Mouse (Mus musculus) limb, embryonic 11.5 days (tissue): ENCODE results near the gene Acsl6. TPM values are rescaled to one million over a fixed set of nuclear protein-coding genes. Genes with fewer than 3 reads are reported as not detected.

Source experiments
- ATAC-seq: fragments of 200-750 bp; cut with Nextera tagmentation; 2 replicates; pipeline ENCODE4 v1.8.0; 2017; ENCODE audit warnings: low read depth; ENCODE audit not compliant: insufficient number of reproducible peaks, low FRiP score, low TSS enrichment
- DNase-seq: peaks from one replicate; pipeline ENCODE4 v3.0.0-alpha.2; 2015; ENCODE audit warnings: low spot score
- H3K27ac ChIP-seq: fragments of 300-500 bp; sonication (generic); replicated peaks from 2 replicates; pipeline ENCODE4 v1.5.1; 2014; ENCODE audit warnings: low read depth, mild to moderate bottlenecking, low read length
- H3K27me3 ChIP-seq: fragments of 300-500 bp; sonication (generic); 2 replicates; pipeline ENCODE4 v1.6.1; 2014; ENCODE audit warnings: mild to moderate bottlenecking, low read length, mixed read lengths; ENCODE audit not compliant: control insufficient read depth, insufficient read depth
- H3K36me3 ChIP-seq: fragments of 300-500 bp; sonication (generic); 2 replicates; pipeline ENCODE4 v1.6.1; 2014; ENCODE audit warnings: mild to moderate bottlenecking, low read length, moderate library complexity, mixed read lengths; ENCODE audit not compliant: control insufficient read depth, insufficient read depth
- H3K4me1 ChIP-seq: fragments of 300-500 bp; sonication (generic); 2 replicates; pipeline ENCODE4 v1.6.1; 2014; ENCODE audit warnings: low read length, mixed read lengths; ENCODE audit not compliant: control insufficient read depth, insufficient read depth
- H3K4me2 ChIP-seq: fragments of 300-500 bp; sonication (generic); 2 replicates; pipeline ENCODE4 v1.6.1; 2014; ENCODE audit warnings: low read depth, mild to moderate bottlenecking, moderate library complexity; ENCODE audit not compliant: severe bottlenecking
- H3K4me3 ChIP-seq: fragments of 300-500 bp; sonication (generic); 2 replicates; pipeline ENCODE4 v1.5.1; 2014; ENCODE audit warnings: low read depth, low read length
- H3K9ac ChIP-seq: fragments of 300-500 bp; sonication (generic); 2 replicates; pipeline ENCODE4 v1.6.1; 2014; ENCODE audit warnings: mild to moderate bottlenecking, low read length
- H3K9me3 ChIP-seq: fragments of 300-500 bp; sonication (generic); 2 replicates; pipeline ENCODE4 v1.6.1; 2016; ENCODE audit warnings: low read length; ENCODE audit not compliant: control insufficient read depth
- WGBS: fragments of 180-500 bp; shearing (Covaris S2); extraction: QIAGEN DNeasy Blood & Tissue Kit; methylation state at CpG from one replicate; pipeline ENCODE4 v1.1.7; 2014; 5-methylcytosine and 5-hydroxymethylcytosine counted together
- polyA plus RNA-seq: library from polyadenylated mRNA; unstranded; fragments of >200 nt; fragmentation: Nextera tagmentation; extraction: Ambion mirVana; gene quantifications from 2 replicates; pipeline ENCODE4 v1.2.1, GENCODE M21; 2014

The Acsl6 gene
- polyA plus RNA-seq, 1 experiment from 2014 or later = 1.5 TPM

- 81% methylated on average over 7 of the region's 7 CpGs for WGBS
These were observed 10.1 kb downstream of the Acsl6 start for GRCm38 (mm10) chr11:54313391-54314360.

GRCm38 (mm10) chr11:54314740-54315139, 11.1 kb downstream of the Acsl6 start:
- H3K9me3 ChIP-seq = no peaks in the 10 kb centered on the region
- H3K27me3 ChIP-seq = no peaks in the 10 kb centered on the region
- H3K4me2 ChIP-seq = no peak overlapping the region
- no peak overlapping the region for H3K4me3 ChIP-seq
- ATAC-seq (no peak), DNase-seq (no peak)
- peaks cover 4% of the 10 kb centered on the region; the same call in 1 of the 2 replicates for H3K4me1 ChIP-seq
- 11% methylated on average over 3 of the region's 3 CpGs for WGBS
- H3K27ac ChIP-seq = no peak overlapping the region
- H3K9ac ChIP-seq = no peak overlapping the region
- no peaks in the 10 kb centered on the region for H3K36me3 ChIP-seq

More at GRCm38 (mm10) chr11:54313391-54314360, 10.1 kb downstream of the Acsl6 start:
- ATAC-seq (no peak), DNase-seq (no peak)
- H3K4me1 ChIP-seq = peaks cover 4% of the 10 kb centered on the region; the same call in 1 of the 2 replicates
- H3K27ac ChIP-seq = no peak overlapping the region
- H3K4me2 ChIP-seq = no peak overlapping the region
- no peak overlapping the region for H3K9ac ChIP-seq
- H3K9me3 ChIP-seq = no peaks in the 10 kb centered on the region
- no peaks in the 10 kb centered on the region for H3K27me3 ChIP-seq
- H3K36me3 ChIP-seq = no peaks in the 10 kb centered on the region
- H3K4me3 ChIP-seq = no peak overlapping the region

GRCm38 (mm10) chr11:54315336-54315735, 11.7 kb downstream of the Acsl6 start:
- WGBS = 92% methylated on average over 5 of the region's 5 CpGs
- H3K9me3 ChIP-seq = no peaks in the 10 kb centered on the region
- ATAC-seq (no peak), DNase-seq (no peak)
- no peaks in the 10 kb centered on the region for H3K27me3 ChIP-seq
- no peak overlapping the region for H3K27ac ChIP-seq
- H3K4me1 ChIP-seq = peaks cover 4% of the 10 kb centered on the region; the same call in 1 of the 2 replicates
- no peak overlapping the region for H3K4me2 ChIP-seq
- no peaks in the 10 kb centered on the region for H3K36me3 ChIP-seq
- no peak overlapping the region for H3K4me3 ChIP-seq
- H3K9ac ChIP-seq = no peak overlapping the region

- H3K4me1 ChIP-seq = no peaks in the 10 kb centered on the region
- no peak for DNase-seq
- no peak overlapping the region for H3K4me2 ChIP-seq
- H3K9ac ChIP-seq = no peak overlapping the region
- ATAC-seq = no peak
- H3K27me3 ChIP-seq = no peaks in the 10 kb centered on the region
- H3K27ac ChIP-seq = no peak overlapping the region
- H3K36me3 ChIP-seq = no peaks in the 10 kb centered on the region
- H3K4me3 ChIP-seq = no peak overlapping the region
- no peaks in the 10 kb centered on the region for H3K9me3 ChIP-seq
- WGBS = 90% methylated on average over 8 of the region's 8 CpGs
These were observed 13.8 kb downstream of the Acsl6 start for GRCm38 (mm10) chr11:54317361-54317760.

- H3K9me3 ChIP-seq = no peaks in the 10 kb centered on the region
- H3K9ac ChIP-seq = no peak overlapping the region
- H3K36me3 ChIP-seq = no peaks in the 10 kb centered on the region
- no peaks in the 10 kb centered on the region for H3K27me3 ChIP-seq
- 84% methylated on average over 3 of the region's 3 CpGs for WGBS
- no peak overlapping the region for H3K4me3 ChIP-seq
- H3K27ac ChIP-seq = no peak overlapping the region
- DNase-seq (no peak), ATAC-seq (no peak)
- H3K4me1 ChIP-seq = no peaks in the 10 kb centered on the region
- no peak overlapping the region for H3K4me2 ChIP-seq
These were observed 14.2 kb downstream of the Acsl6 start for GRCm38 (mm10) chr11:54317795-54318194.

GRCm38 (mm10) chr11:54321802-54322532, 18.4 kb downstream of the Acsl6 start:
- ATAC-seq = no peak

GRCm38 (mm10) chr11:54331463-54332183, 28.0 kb downstream of the Acsl6 start:
- H3K4me3 ChIP-seq = no peak overlapping the region
- H3K4me2 ChIP-seq = no peak overlapping the region
- 87% methylated on average over 10 of the region's 10 CpGs for WGBS
- no peaks in the 10 kb centered on the region for H3K36me3 ChIP-seq
- no peaks in the 10 kb centered on the region for H3K4me1 ChIP-seq
- no peaks in the 10 kb centered on the region for H3K9me3 ChIP-seq
- no peak for ATAC-seq
- H3K9ac ChIP-seq = no peak overlapping the region
- no peak for DNase-seq
- H3K27me3 ChIP-seq = no peaks in the 10 kb centered on the region
- H3K27ac ChIP-seq = no peak overlapping the region

More at GRCm38 (mm10) chr11:54321802-54322532, 18.4 kb downstream of the Acsl6 start:
- H3K27ac ChIP-seq = no peak overlapping the region
- H3K36me3 ChIP-seq = no peaks in the 10 kb centered on the region
- H3K4me2 ChIP-seq = no peak overlapping the region
- DNase-seq = no peak
- WGBS = 75% methylated on average over 5 of the region's 5 CpGs
- H3K27me3 ChIP-seq = no peaks in the 10 kb centered on the region
- H3K9ac ChIP-seq = no peak overlapping the region
- no peaks in the 10 kb centered on the region for H3K4me1 ChIP-seq
- H3K9me3 ChIP-seq = no peaks in the 10 kb centered on the region
- H3K4me3 ChIP-seq = no peak overlapping the region

GRCm38 (mm10) chr11:54336165-54336707, 32.6 kb downstream of the Acsl6 start:
- Histone ChIP-seq H3K9ac (no peak overlapping the region), H3K4me1 (no peaks in the 10 kb centered on the region), H3K27ac (no peak overlapping the region), H3K36me3 (no peaks in the 10 kb centered on the region), H3K4me2 (no peak overlapping the region), H3K9me3 (no peaks in the 10 kb centered on the region), H3K27me3 (no peaks in the 10 kb centered on the region), H3K4me3 (no peak overlapping the region)
- 39% methylated on average over 13 of the region's 13 CpGs for whole genome bisulfite sequencing
- ATAC-seq (no peak), DNase-seq (no peak)
